In the genomic region with DNA sequence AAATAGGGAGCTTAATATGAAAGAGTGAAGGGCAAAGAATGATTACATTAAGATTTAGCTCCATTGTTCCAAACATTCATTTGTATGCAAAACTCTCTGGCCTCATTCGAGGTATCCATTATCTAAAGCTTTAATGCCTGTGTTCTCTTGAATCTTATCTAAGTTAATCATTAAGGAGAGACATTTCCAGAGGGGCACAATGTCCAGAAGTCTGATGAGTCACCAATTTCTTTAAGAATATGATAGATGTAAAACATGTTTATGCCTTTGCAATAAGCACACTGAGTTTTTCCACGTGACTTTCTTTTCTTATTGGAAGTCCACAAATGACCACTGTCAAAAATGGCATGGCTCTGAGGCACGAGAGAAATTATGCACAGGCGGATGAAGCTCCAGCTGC, we compare ENCODE assay signal across 21 mouse cellular contexts.
"Had no signal": no experiment of that assay in that cellular context is flagged by ENCODE, and none has a peak within 500 bp of the region (broad histone marks: within the 10 kb centered on the region; RNA-seq: fewer than 3 reads in every experiment).

No protein-coding gene starts in this region.

- H3K27ac ChIP-seq: heart, adult 2 months; heart, embryonic 13.5 days; heart, embryonic 15.5 days; hindbrain, embryonic 13.5 days; hindbrain, embryonic 15.5 days; hindbrain, postnatal 0 days; layer of hippocampus, adult 2 months; left cerebral cortex, adult 2 months; limb, embryonic 10.5 days; limb, embryonic 12.5 days; liver, embryonic 12.5 days had no signal

- H3K27me3 ChIP-seq: heart, embryonic 13.5 days; heart, embryonic 15.5 days; hindbrain, embryonic 13.5 days; hindbrain, embryonic 15.5 days; limb, embryonic 12.5 days; liver, embryonic 12.5 days had no signal

- H3K4me3 ChIP-seq: heart, adult 2 months; heart, embryonic 13.5 days; heart, embryonic 15.5 days; hindbrain, embryonic 13.5 days; hindbrain, embryonic 15.5 days; layer of hippocampus, adult 2 months; left cerebral cortex, adult 2 months; limb, embryonic 10.5 days; limb, embryonic 12.5 days; liver, embryonic 12.5 days had no signal

- H3K36me3 ChIP-seq: heart, embryonic 13.5 days; heart, embryonic 15.5 days; hindbrain, embryonic 13.5 days; hindbrain, embryonic 15.5 days; limb, embryonic 10.5 days; limb, embryonic 12.5 days; liver, embryonic 12.5 days had no signal

- DNase-seq: gastrocnemius, postnatal 14 days; gastrocnemius, postnatal 36 days; heart, adult 2 months; heart, postnatal 14 days; heart, postnatal 36 days; kidney, adult 18-20 months; kidney, adult 8-10 months; kidney, postnatal 10 days; kidney, postnatal 25 days; kidney, postnatal 4 days had no signal

- H3K9ac ChIP-seq: heart, embryonic 13.5 days; heart, embryonic 15.5 days; hindbrain, embryonic 13.5 days; hindbrain, embryonic 15.5 days; limb, embryonic 12.5 days; liver, embryonic 12.5 days had no signal

- H3K9me3 ChIP-seq: heart, embryonic 13.5 days; heart, embryonic 15.5 days; hindbrain, embryonic 13.5 days; hindbrain, embryonic 15.5 days; limb, embryonic 10.5 days; limb, embryonic 12.5 days; liver, embryonic 12.5 days had no signal

- ATAC-seq: hindbrain, postnatal 0 days; liver, embryonic 12.5 days had no signal

- H3K4me2 ChIP-seq: heart, embryonic 11.5 days; heart, embryonic 13.5 days; heart, embryonic 15.5 days; hindbrain, embryonic 13.5 days; hindbrain, embryonic 15.5 days; limb, embryonic 12.5 days; liver, embryonic 12.5 days had no signal
